Mouse (Mus musculus) lung, postnatal 0 days (tissue): ENCODE results near the gene 4921524J17Rik.

Experiments used
- CTCF ChIP-seq: IDR thresholded peaks from 2 replicates; pipeline ENCODE4 v1.5.1; 2016; ENCODE audit warnings: antibody characterized with exemption, mild to moderate bottlenecking
- EP300 ChIP-seq: IDR thresholded peaks from 2 replicates; pipeline ENCODE4 v1.6.1; 2016; ENCODE audit warnings: antibody characterized with exemption, mild to moderate bottlenecking, control low read depth

GRCm38 (mm10) chr8:85454750-85455149 lies 22.1 kb upstream of the 4921524J17Rik start:
- TF ChIP-seq CTCF: no peak
- no peak for TF ChIP-seq EP300
